Mouse (Mus musculus): ENCODE data around the gene Gba. TPM values are rescaled to one million over a fixed set of nuclear protein-coding genes. Genes with fewer than 3 reads are reported as not detected.
A peak's percentile ranks its signal among the peaks of the same experiment; 100 is the strongest.
"Not testable (repeated sequence)": the region's sequence is repeated elsewhere in the genome, so short reads cannot be mapped to it uniquely, and the experiment has no call there.

Gba gene
- polyA plus RNA-seq (2014; fragmentation: Nextera tagmentation; extraction: Ambion mirVana) = 32.0 and 37.4 TPM in 2 replicates

DNA sequence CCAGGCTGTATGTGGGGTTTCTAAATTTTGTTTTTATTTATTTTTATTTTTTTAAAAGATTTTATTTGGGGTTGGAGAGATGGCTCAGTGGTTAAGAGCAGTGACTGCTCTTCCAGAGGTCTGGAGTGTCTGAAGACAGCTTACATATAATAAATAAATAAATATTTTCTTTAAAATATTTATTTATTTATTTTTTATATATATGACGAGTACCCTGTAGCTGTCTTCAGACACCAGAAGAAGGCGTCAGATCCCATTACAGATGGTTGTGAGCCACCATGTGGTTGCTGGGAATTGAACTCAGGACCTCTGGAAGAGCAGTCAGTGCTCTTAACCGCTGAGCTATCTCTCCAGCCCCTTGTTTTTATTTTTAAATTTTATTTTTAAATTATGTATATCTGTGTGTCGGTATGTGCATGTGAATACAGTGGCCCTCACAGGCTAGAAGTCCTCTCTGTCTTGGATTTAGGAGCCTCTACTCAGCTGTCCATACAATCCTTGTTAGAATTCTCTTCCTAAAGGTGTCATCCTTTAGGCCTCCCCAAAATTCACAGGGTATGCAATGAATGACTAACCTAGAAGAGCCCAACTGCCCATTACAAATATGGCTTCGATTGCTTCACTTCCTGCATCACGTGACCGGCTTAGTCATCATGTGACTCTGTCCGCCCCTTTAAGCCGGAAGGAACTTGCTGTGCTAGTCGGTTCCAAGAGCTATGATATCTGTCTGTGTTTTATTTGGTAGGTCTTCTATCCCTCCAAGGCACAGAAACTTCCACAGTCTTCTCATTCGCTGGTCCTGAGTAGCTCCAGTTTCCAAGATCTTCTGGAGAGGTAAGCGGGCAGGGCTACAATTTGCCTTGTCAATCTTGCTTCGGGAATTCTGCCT lies at the start of gene Gba:
Gba (plus strand) TSS at position 676 of the 889 bp plus-strand sequence.
- H3K9ac ChIP-seq (ENCODE audit: low read depth, low read length) = peak within 1 kb of the TSS; percentile 48
- 27% methylated on average over 13 of the region's 13 CpGs for WGBS

DNA sequence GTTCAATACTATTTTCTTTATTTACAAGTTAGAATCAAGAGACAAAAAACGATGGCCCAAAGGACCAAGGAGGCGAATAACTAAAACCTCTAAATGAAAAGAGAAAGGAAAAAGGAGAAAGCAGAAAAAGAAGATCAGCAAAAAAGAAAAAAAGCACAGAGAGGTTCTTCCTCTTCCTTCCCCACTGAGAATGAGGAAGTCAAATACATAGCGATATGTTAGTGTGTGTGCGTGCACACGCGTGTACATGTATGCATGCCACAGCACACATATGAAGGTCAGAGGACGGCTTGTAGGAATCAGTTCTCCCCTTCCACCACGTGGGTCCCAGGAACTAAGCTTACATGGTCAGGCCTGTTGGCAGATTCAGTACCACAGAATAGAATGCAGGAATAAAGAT lies 45.8 kb upstream of the Gba start:
- Histone ChIP-seq H3K9ac (ENCODE audit: low read depth, low read length) (no peak overlapping the region), H3K36me3 (ENCODE audit: control insufficient read depth, insufficient read depth, low read length) (no peaks in the 10 kb centered on the region), H3K4me3 (ENCODE audit: low read length) (no peak overlapping the region), H3K9me3 (ENCODE audit: control insufficient read depth, low read length) (no peaks in the 10 kb centered on the region), H3K4me2 (replicated peaks; ENCODE audit: low read depth, low read length) (no peak overlapping the region), H3K4me1 (ENCODE audit: control insufficient read depth, insufficient read depth, low read length) (peaks cover 9% of the 10 kb centered on the region; the same call in 1 of the 2 replicates), H3K27me3 (ENCODE audit: control insufficient read depth, insufficient read depth, low read length) (peaks cover 7% of the 10 kb centered on the region; the same call in 1 of the 2 replicates), H3K27ac (ENCODE audit: low read depth, low read length) (no peak overlapping the region)
- ATAC-seq (ENCODE audit: low FRiP score, low TSS enrichment) = no peak
- WGBS = 89% methylated on average over 8 of the region's 8 CpGs

More for the DNA sequence above, at the start of gene Gba:
- no peaks in the 10 kb centered on the region for H3K27me3 ChIP-seq (ENCODE audit: control insufficient read depth, insufficient read depth, low read length)
- H3K4me2 ChIP-seq (replicated peaks; ENCODE audit: low read depth, low read length) = peak within 1 kb of the TSS; percentile 54
- H3K9me3 ChIP-seq (ENCODE audit: control insufficient read depth, low read length) = no peaks in the 10 kb centered on the region
- peaks cover 15% of the 10 kb centered on the region for H3K36me3 ChIP-seq (ENCODE audit: control insufficient read depth, insufficient read depth, low read length)
- peak; percentile 88 for ATAC-seq (ENCODE audit: low FRiP score, low TSS enrichment)
- no peak within 1 kb of the TSS for H3K27ac ChIP-seq (ENCODE audit: low read depth, low read length)
- peak within 1 kb of the TSS; percentile 56 for H3K4me3 ChIP-seq (ENCODE audit: low read length)
- H3K4me1 ChIP-seq (ENCODE audit: control insufficient read depth, insufficient read depth, low read length) = peaks cover 4% of the 10 kb centered on the region

DNA sequence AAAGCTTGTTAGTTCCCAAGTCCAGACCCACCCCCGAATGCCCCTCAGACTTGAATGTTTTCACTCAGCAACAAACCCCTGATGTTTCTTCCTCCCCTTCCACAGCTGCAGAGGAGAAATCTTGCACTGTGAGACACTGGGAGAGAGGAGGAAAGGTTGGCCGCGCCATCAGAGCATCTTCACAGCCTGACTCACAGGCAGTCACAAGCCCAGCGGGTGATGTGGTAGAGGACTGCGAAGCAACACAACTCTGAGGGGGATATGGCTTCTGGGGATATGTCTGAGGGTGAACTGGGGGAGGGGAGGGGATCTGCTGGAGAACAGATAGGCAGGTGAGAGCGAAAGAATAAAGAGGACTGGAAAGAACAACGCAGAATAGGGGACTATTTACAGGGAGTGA lies 44.1 kb upstream of the Gba start:
- WGBS = 16% methylated on average over 7 of the region's 7 CpGs
- no peak overlapping the region for H3K9ac ChIP-seq (ENCODE audit: low read depth, low read length)
- H3K27me3 ChIP-seq (ENCODE audit: control insufficient read depth, insufficient read depth, low read length) = peaks cover 7% of the 10 kb centered on the region; the same call in 1 of the 2 replicates
- H3K9me3 ChIP-seq (ENCODE audit: control insufficient read depth, low read length) = no peaks in the 10 kb centered on the region
- H3K4me3 ChIP-seq (ENCODE audit: low read length) = no peak overlapping the region
- no peaks in the 10 kb centered on the region for H3K36me3 ChIP-seq (ENCODE audit: control insufficient read depth, insufficient read depth, low read length)
- ATAC-seq (ENCODE audit: low FRiP score, low TSS enrichment) = no peak
- peaks cover 9% of the 10 kb centered on the region; the same call in 1 of the 2 replicates for H3K4me1 ChIP-seq (ENCODE audit: control insufficient read depth, insufficient read depth, low read length)
- H3K4me2 ChIP-seq (replicated peaks; ENCODE audit: low read depth, low read length) = no peak overlapping the region
- no peak overlapping the region for H3K27ac ChIP-seq (ENCODE audit: low read depth, low read length)

DNA sequence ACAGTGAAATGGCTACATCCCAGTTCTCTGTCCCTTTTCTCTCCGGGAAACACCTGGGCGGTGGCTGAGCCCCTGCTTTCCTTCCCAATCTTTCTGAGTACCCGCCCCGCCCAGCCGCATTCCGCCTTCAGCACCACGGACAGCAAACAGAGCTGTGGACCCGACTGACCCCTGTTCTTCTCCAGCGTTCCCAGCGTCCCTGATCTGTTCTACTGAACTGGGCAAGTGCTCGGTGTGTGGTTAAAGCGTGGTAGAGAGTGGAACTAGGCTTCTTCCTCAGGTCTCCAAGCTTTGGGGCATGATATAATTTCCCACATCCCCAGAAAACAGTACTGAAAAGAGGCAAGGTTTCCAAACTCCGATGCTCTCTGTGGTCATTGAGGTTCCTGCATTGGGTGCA lies 43.5 kb upstream of the Gba start:
- Histone ChIP-seq H3K36me3 (ENCODE audit: control insufficient read depth, insufficient read depth, low read length) (no peaks in the 10 kb centered on the region), H3K9me3 (ENCODE audit: control insufficient read depth, low read length) (no peaks in the 10 kb centered on the region), H3K27ac (ENCODE audit: low read depth, low read length) (no peak overlapping the region), H3K4me3 (ENCODE audit: low read length) (peak overlapping the region; percentile 56), H3K9ac (ENCODE audit: low read depth, low read length) (no peak overlapping the region), H3K4me1 (ENCODE audit: control insufficient read depth, insufficient read depth, low read length) (peaks cover 12% of the 10 kb centered on the region; the same call in 1 of the 2 replicates), H3K4me2 (replicated peaks; ENCODE audit: low read depth, low read length) (peak overlapping the region; percentile 98), H3K27me3 (ENCODE audit: control insufficient read depth, insufficient read depth, low read length) (peaks cover 7% of the 10 kb centered on the region; the same call in 1 of the 2 replicates)
- ATAC-seq (ENCODE audit: low FRiP score, low TSS enrichment) = 0 out of 2 replicates have a peak, but pooled peaks have one; percentile 24
- WGBS = under 1% methylated on average over 13 of the region's 13 CpGs

DNA sequence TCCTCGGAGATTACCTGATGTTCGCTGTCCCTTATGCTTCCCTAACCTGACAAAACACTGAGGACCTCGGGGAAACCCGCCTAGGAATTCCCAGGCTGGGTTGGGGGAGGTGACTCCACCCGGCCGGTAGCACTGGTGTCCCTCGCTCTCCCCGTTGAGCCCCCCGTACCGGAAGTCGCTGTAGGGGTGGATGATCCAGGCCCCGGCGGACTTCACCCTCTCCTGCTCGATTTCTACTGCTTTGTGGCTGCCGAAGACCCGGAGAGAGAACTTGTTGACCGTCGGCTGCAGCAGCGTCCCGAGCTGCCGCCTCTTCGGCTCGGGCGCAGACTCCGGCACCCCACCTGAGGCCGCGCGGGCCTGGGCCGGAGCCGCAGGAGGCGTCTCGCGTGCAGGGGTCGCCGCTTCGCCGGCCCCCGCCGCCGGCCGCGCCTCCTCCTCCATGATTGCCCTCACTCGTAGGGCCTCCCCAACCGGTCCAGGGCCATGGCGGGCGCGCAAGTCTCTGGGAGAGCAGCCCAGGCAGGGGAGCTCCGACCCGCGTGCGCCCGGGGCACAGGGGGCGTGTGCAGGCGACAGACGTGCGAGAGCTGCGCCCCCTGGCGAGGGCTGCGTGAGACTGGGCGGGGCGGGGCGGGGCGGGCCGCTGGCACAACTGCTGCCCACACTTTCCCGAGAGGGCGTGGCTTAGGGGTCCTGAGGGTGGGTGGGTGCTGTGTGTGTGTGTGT lies 42.9 kb upstream of the Gba start, which contains the start of gene Hcn3:
Hcn3 (minus strand) TSS at position 581 of the 729 bp plus-strand sequence.
- WGBS = 1% methylated on average over 62 of the region's 66 CpGs

DNA sequence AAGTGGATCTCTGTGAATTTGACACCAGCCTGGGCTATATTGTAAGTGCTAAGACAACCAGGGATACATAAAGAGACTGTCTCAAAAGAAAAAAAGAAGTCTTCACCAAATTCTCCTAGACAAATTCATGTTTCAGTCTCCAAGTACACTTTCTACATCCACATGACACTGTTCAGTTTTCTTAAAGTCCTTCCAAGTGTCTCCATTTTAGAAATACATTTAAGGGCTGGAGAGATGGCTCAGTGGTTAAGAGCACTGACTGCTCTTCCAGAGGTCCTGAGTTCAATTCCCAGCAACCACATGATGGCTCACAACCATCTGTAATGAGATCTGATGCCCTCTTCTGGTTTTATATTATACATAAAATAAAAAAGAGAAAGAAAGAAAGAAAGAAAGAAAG lies 41.5 kb upstream of the Gba start:
- ATAC-seq (ENCODE audit: low FRiP score, low TSS enrichment); H3K9ac ChIP-seq (ENCODE audit: low read depth, low read length): not testable (repeated sequence)

More for the DNA sequence above, 42.9 kb upstream of the Gba start, which contains the start of gene Hcn3:
- Histone ChIP-seq H3K4me3 (ENCODE audit: low read length) (peak within 1 kb of the TSS; percentile 56), H3K4me1 (ENCODE audit: control insufficient read depth, insufficient read depth, low read length) (peaks cover 12% of the 10 kb centered on the region; the same call in 1 of the 2 replicates), H3K36me3 (ENCODE audit: control insufficient read depth, insufficient read depth, low read length) (no peaks in the 10 kb centered on the region), H3K4me2 (replicated peaks; ENCODE audit: low read depth, low read length) (peak within 1 kb of the TSS; percentile 98), H3K27me3 (ENCODE audit: control insufficient read depth, insufficient read depth, low read length) (peaks cover 7% of the 10 kb centered on the region; the same call in 1 of the 2 replicates), H3K9me3 (ENCODE audit: control insufficient read depth, low read length) (no peaks in the 10 kb centered on the region), H3K9ac (ENCODE audit: low read depth, low read length) (peak within 1 kb of the TSS; percentile 50; the same call in 1 of the 2 replicates), H3K27ac (ENCODE audit: low read depth, low read length) (no peak within 1 kb of the TSS)
- ATAC-seq (ENCODE audit: low FRiP score, low TSS enrichment) = peak; percentile 72

DNA sequence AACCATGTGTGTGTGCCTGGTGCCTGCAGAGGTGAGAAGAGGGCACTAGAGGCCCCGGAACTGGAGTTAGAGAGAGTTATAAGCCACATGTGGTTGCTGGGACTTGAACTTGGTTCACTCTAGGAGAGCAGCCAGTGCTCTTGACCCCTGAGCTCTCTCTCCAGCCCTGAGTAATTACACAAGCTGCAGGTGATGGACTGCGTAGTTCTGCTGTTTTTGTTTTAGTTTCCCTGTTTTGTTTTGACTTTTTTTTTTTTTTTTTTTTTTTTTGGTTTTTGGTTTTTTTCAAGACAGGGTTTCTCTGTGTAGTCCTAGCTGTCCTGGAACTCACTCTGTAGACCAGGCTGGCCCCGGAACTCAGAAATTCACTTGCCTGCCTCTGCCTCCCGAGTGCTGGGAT lies 40.9 kb upstream of the Gba start:
- H3K9me3 ChIP-seq (ENCODE audit: control insufficient read depth, low read length) = no peaks in the 10 kb centered on the region
- H3K4me1 ChIP-seq (ENCODE audit: control insufficient read depth, insufficient read depth, low read length) = peaks cover 25% of the 10 kb centered on the region
- H3K4me3 ChIP-seq (ENCODE audit: low read length) = no peak overlapping the region
- peaks cover 2% of the 10 kb centered on the region for H3K36me3 ChIP-seq (ENCODE audit: control insufficient read depth, insufficient read depth, low read length)
- no peak overlapping the region for H3K4me2 ChIP-seq (replicated peaks; ENCODE audit: low read depth, low read length)
- H3K27ac ChIP-seq (ENCODE audit: low read depth, low read length) = no peak overlapping the region
- 82% methylated on average over 4 of the region's 4 CpGs for WGBS
- no peak overlapping the region for H3K9ac ChIP-seq (ENCODE audit: low read depth, low read length)
- ATAC-seq (ENCODE audit: low FRiP score, low TSS enrichment) = no peak
- H3K27me3 ChIP-seq (ENCODE audit: control insufficient read depth, insufficient read depth, low read length) = peaks cover 7% of the 10 kb centered on the region; the same call in 1 of the 2 replicates

More for the DNA sequence above, 41.5 kb upstream of the Gba start:
- H3K9me3 ChIP-seq (ENCODE audit: control insufficient read depth, low read length); H3K27me3 ChIP-seq (ENCODE audit: control insufficient read depth, insufficient read depth, low read length); H3K27ac ChIP-seq (ENCODE audit: low read depth, low read length); H3K36me3 ChIP-seq (ENCODE audit: control insufficient read depth, insufficient read depth, low read length); H3K4me2 ChIP-seq (replicated peaks; ENCODE audit: low read depth, low read length); H3K4me3 ChIP-seq (ENCODE audit: low read length): not testable (repeated sequence)
- H3K4me1 ChIP-seq (ENCODE audit: control insufficient read depth, insufficient read depth, low read length) = peaks cover 21% of the 10 kb centered on the region

DNA sequence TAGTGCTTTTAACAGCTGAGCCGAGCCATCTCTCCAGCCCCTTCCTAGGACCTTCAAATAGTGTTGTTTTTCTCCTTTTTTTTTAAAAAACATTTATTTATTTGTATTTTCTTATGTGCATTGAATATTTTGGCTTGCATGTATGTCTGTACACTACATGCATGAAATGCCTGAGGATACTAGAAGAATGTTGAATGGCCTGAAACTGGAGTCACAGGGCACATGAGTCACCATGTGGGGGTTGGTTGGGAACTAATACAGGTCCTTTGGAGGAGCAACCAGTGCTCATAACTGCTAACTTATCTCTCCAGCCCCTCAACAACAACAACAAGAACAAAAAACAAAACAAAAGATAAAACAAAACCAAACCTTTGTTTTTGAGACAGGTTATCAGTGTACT lies 39.6 kb upstream of the Gba start:
- H3K4me2 ChIP-seq (replicated peaks; ENCODE audit: low read depth, low read length) = no peak overlapping the region
- 81% methylated on average over 1 of the region's 1 CpGs for WGBS
- no peak for ATAC-seq (ENCODE audit: low FRiP score, low TSS enrichment)
- H3K27ac ChIP-seq (ENCODE audit: low read depth, low read length) = no peak overlapping the region
- H3K4me3 ChIP-seq (ENCODE audit: low read length) = no peak overlapping the region
- H3K36me3 ChIP-seq (ENCODE audit: control insufficient read depth, insufficient read depth, low read length) = peaks cover 15% of the 10 kb centered on the region
- H3K9ac ChIP-seq (ENCODE audit: low read depth, low read length) = no peak overlapping the region
- H3K4me1 ChIP-seq (ENCODE audit: control insufficient read depth, insufficient read depth, low read length) = peaks cover 28% of the 10 kb centered on the region
- H3K27me3 ChIP-seq (ENCODE audit: control insufficient read depth, insufficient read depth, low read length) = peaks cover 7% of the 10 kb centered on the region; the same call in 1 of the 2 replicates
- H3K9me3 ChIP-seq (ENCODE audit: control insufficient read depth, low read length) = no peaks in the 10 kb centered on the region

Data from kidney, embryonic 14.5 days (tissue).